Mouse (Mus musculus) embryonic facial prominence, embryonic 15.5 days (tissue): ENCODE results near the gene Drd1. TPM values are rescaled to one million over a fixed set of nuclear protein-coding genes. Genes with fewer than 3 reads are reported as not detected.
A peak's percentile ranks its signal among the peaks of the same experiment; 100 is the strongest.

Experiments used
- ATAC-seq: fragments of 200-750 bp; cut with Nextera tagmentation; 2 replicates; pipeline ENCODE4 v1.8.0; 2017; ENCODE audit warnings: low read depth, moderate TSS enrichment; ENCODE audit not compliant: insufficient number of reproducible peaks, low FRiP score, low TSS enrichment
- H3K27ac ChIP-seq: fragments of 300-500 bp; sonication (generic); replicated peaks from 2 replicates; pipeline ENCODE4 v1.5.1; 2015; ENCODE audit warnings: mild to moderate bottlenecking, inconsistent platforms
- H3K27me3 ChIP-seq: fragments of 300-500 bp; sonication (generic); 2 replicates; pipeline ENCODE4 v1.6.1; 2015; ENCODE audit warnings: inconsistent platforms
- H3K36me3 ChIP-seq: fragments of 300-500 bp; sonication (generic); 2 replicates; pipeline ENCODE4 v1.6.1; 2015; ENCODE audit warnings: mild to moderate bottlenecking, inconsistent platforms
- H3K4me1 ChIP-seq: fragments of 300-500 bp; sonication (generic); 2 replicates; pipeline ENCODE4 v1.6.1; 2015; ENCODE audit warnings: inconsistent platforms
- H3K4me2 ChIP-seq: fragments of 300-500 bp; sonication (generic); replicated peaks from 2 replicates; pipeline ENCODE4 v1.6.1; 2015; ENCODE audit warnings: mild to moderate bottlenecking, inconsistent platforms
- H3K4me3 ChIP-seq: fragments of 300-500 bp; sonication (generic); replicated peaks from 2 replicates; pipeline ENCODE4 v1.5.1; 2015; ENCODE audit warnings: mild to moderate bottlenecking, inconsistent platforms
- H3K9ac ChIP-seq: fragments of 300-500 bp; sonication (generic); 2 replicates; pipeline ENCODE4 v1.6.1; 2015; ENCODE audit warnings: inconsistent platforms
- H3K9me3 ChIP-seq: fragments of 300-500 bp; sonication (generic); replicated peaks from 2 replicates; pipeline ENCODE4 v1.6.1; 2016; ENCODE audit warnings: inconsistent platforms
- WGBS: fragments of 180-500 bp; shearing (Covaris S2); methylation state at CpG from one replicate; pipeline ENCODE4 v1.1.7; 2015; 5-methylcytosine and 5-hydroxymethylcytosine counted together
- polyA plus RNA-seq: library from polyadenylated mRNA; unstranded; fragments of >200 nt; fragmentation: Nextera tagmentation; extraction: Ambion mirVana; gene quantifications from 2 replicates; pipeline ENCODE4 v1.2.1, GENCODE M21; 2015

Gene Drd1
- polyA plus RNA-seq, 1 experiment from 2014 or later = 1.0 TPM

- WGBS = 28% methylated on average over 1 of the region's 1 CpGs
Measured at GRCm38 (mm10) chr13:54073066-54073465, 17.6 kb upstream of the Drd1 start.

GRCm38 (mm10) chr13:54072526-54073057 lies 17.1 kb upstream of the Drd1 start:
- Histone ChIP-seq H3K27ac (no peak overlapping the region), H3K9me3 (no peaks in the 10 kb centered on the region), H3K27me3 (no peaks in the 10 kb centered on the region), H3K4me1 (no peaks in the 10 kb centered on the region), H3K9ac (0 out of 2 replicates have a peak overlapping the region, but pooled peaks have one; percentile 59), H3K36me3 (no peaks in the 10 kb centered on the region), H3K4me2 (peak overlapping the region; percentile 79), H3K4me3 (peak overlapping the region; percentile 79)
- 31% methylated on average over 10 of the region's 10 CpGs for WGBS
- ATAC-seq = no peak

More at GRCm38 (mm10) chr13:54073066-54073465, 17.6 kb upstream of the Drd1 start:
- Histone ChIP-seq H3K9ac (no peak overlapping the region), H3K9me3 (no peaks in the 10 kb centered on the region), H3K4me3 (peak overlapping the region; percentile 79; the same call in 1 of the 2 replicates), H3K4me1 (no peaks in the 10 kb centered on the region), H3K27me3 (no peaks in the 10 kb centered on the region), H3K4me2 (peak overlapping the region; percentile 79; the same call in 1 of the 2 replicates), H3K27ac (no peak overlapping the region), H3K36me3 (no peaks in the 10 kb centered on the region)
- ATAC-seq = no peak

GRCm38 (mm10) chr13:54071606-54072331 lies 16.3 kb upstream of the Drd1 start, which contains the start of gene Sfxn1:
TSS of gene Sfxn1 (plus strand) at chr13:54071869.
- no peaks in the 10 kb centered on the region for H3K36me3 ChIP-seq
- H3K27me3 ChIP-seq = no peaks in the 10 kb centered on the region
- peak within 1 kb of the TSS; percentile 79 for H3K4me2 ChIP-seq
- no peaks in the 10 kb centered on the region for H3K9me3 ChIP-seq
- ATAC-seq = peak; percentile 85
- under 1% methylated on average over 74 of the region's 74 CpGs for WGBS
- H3K27ac ChIP-seq = peak within 1 kb of the TSS; percentile 69; the same call in 1 of the 2 replicates
- H3K9ac ChIP-seq = peak within 1 kb of the TSS; percentile 59
- H3K4me3 ChIP-seq = peak within 1 kb of the TSS; percentile 79
- no peaks in the 10 kb centered on the region for H3K4me1 ChIP-seq

GRCm38 (mm10) chr13:54071011-54071410 lies 15.5 kb upstream of the Drd1 start:
- Histone ChIP-seq H3K36me3 (no peaks in the 10 kb centered on the region), H3K4me1 (no peaks in the 10 kb centered on the region), H3K4me2 (no peak overlapping the region), H3K9me3 (no peaks in the 10 kb centered on the region), H3K4me3 (no peak overlapping the region), H3K27me3 (no peaks in the 10 kb centered on the region), H3K27ac (no peak overlapping the region), H3K9ac (no peak overlapping the region)
- WGBS = 96% methylated on average over 9 of the region's 9 CpGs
- no peak for ATAC-seq

GRCm38 (mm10) chr13:54067617-54068166 lies 12.2 kb upstream of the Drd1 start:
- ATAC-seq = no peak
- Histone ChIP-seq H3K36me3 (no peaks in the 10 kb centered on the region), H3K9me3 (no peaks in the 10 kb centered on the region), H3K27ac (no peak overlapping the region), H3K27me3 (peaks cover 4% of the 10 kb centered on the region; the same call in 1 of the 2 replicates), H3K9ac (no peak overlapping the region), H3K4me3 (no peak overlapping the region), H3K4me1 (no peaks in the 10 kb centered on the region), H3K4me2 (no peak overlapping the region)
- 19% methylated on average over 6 of the region's 6 CpGs for WGBS

GRCm38 (mm10) chr13:54066081-54066746 lies 10.7 kb upstream of the Drd1 start:
- ATAC-seq = no peak
- 81% methylated on average over 3 of the region's 3 CpGs for WGBS
- H3K4me1 ChIP-seq = no peaks in the 10 kb centered on the region
- H3K4me2 ChIP-seq = no peak overlapping the region
- H3K27ac ChIP-seq = no peak overlapping the region
- no peak overlapping the region for H3K4me3 ChIP-seq
- H3K9me3 ChIP-seq = no peaks in the 10 kb centered on the region
- peaks cover 4% of the 10 kb centered on the region; the same call in 1 of the 2 replicates for H3K27me3 ChIP-seq
- H3K36me3 ChIP-seq = no peaks in the 10 kb centered on the region
- H3K9ac ChIP-seq = no peak overlapping the region

DNA sequence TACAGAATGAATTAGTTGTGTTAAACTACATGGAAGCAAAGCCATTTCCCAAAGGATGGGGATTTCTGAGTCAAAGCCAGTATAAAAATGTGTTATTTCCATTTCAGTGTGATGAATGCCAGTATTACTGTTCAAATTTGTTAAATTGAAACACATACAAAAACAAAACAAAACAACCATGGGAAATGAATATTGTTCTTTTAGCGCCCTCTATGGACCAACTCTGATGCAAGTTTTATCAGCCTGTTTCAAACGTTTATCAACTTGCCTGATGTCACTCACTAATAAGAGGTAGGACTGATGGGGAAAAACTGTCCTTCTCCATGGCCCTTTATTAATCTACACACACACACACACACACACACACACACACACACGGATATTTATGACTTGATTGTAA lies 7.8 kb upstream of the Drd1 start:
- Histone ChIP-seq H3K4me1 (no peaks in the 10 kb centered on the region), H3K27ac (no peak overlapping the region), H3K9ac (no peak overlapping the region), H3K9me3 (no peaks in the 10 kb centered on the region), H3K4me2 (no peak overlapping the region), H3K36me3 (no peaks in the 10 kb centered on the region), H3K27me3 (peaks cover 4% of the 10 kb centered on the region; the same call in 1 of the 2 replicates), H3K4me3 (no peak overlapping the region)
- ATAC-seq = no peak
- WGBS = 4% methylated on average over 3 of the region's 3 CpGs

- Histone ChIP-seq H3K27ac (no peak overlapping the region), H3K9ac (no peak overlapping the region), H3K27me3 (peaks cover 4% of the 10 kb centered on the region), H3K4me2 (no peak overlapping the region), H3K4me3 (no peak overlapping the region), H3K4me1 (no peaks in the 10 kb centered on the region), H3K36me3 (no peaks in the 10 kb centered on the region), H3K9me3 (no peaks in the 10 kb centered on the region)
- WGBS = 84% methylated on average over 3 of the region's 3 CpGs
- no peak for ATAC-seq
Measured at GRCm38 (mm10) chr13:54062068-54062467, 6.6 kb upstream of the Drd1 start.

- Histone ChIP-seq H3K4me2 (peak overlapping the region; percentile 88), H3K36me3 (no peaks in the 10 kb centered on the region), H3K27me3 (peaks cover 34% of the 10 kb centered on the region), H3K4me1 (peaks cover 15% of the 10 kb centered on the region), H3K9ac (no peak overlapping the region; the same call in 1 of the 2 replicates), H3K27ac (no peak overlapping the region), H3K4me3 (peak overlapping the region; percentile 47), H3K9me3 (no peaks in the 10 kb centered on the region)
- WGBS = 0% methylated on average over 20 of the region's 20 CpGs
- peak; percentile 67; the same call in 1 of the 2 replicates for ATAC-seq
Measured at GRCm38 (mm10) chr13:54054962-54055361, 543 bp downstream of the Drd1 start.

DNA sequence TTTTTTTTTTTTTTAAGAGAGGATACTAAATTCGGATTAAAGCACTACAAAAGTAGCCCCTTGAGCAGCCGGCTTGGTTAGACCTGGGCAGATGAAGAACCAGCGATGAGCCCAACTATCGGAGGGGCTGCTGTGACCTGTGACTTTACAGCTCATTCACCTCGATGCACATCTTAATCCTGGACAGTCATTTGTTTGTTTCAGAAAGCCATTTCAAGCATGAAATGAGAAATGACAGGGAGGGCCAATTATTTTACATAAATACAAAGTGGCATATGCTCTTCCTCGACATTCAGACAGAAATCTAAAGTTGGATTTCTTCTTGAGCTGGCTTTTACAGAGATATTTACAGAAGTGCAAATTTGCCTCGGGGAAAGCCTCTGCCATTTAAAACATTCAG lies 3.9 kb downstream of the Drd1 start:
- Histone ChIP-seq H3K27me3 (peaks cover 34% of the 10 kb centered on the region), H3K4me3 (no peak overlapping the region), H3K27ac (no peak overlapping the region), H3K4me1 (peaks cover 19% of the 10 kb centered on the region), H3K4me2 (no peak overlapping the region), H3K9ac (no peak overlapping the region), H3K36me3 (no peaks in the 10 kb centered on the region), H3K9me3 (no peaks in the 10 kb centered on the region)
- no peak for ATAC-seq
- WGBS = 45% methylated on average over 7 of the region's 7 CpGs
